Mouse (Mus musculus) MEL (cell line): Measurements from ENCODE around the gene Fnip2. TPM values are rescaled to one million over a fixed set of nuclear protein-coding genes. Genes with fewer than 3 reads are reported as not detected.

Experiments
- DNase-seq: peaks from one replicate; pipeline ENCODE4 v3.0.0; 2011; ENCODE audit warnings: low read depth, low spot score
- H3K27ac ChIP-seq: 2 replicates; pipeline ENCODE4 v1.5.1; 2012; ENCODE audit warnings: low read depth, mild to moderate bottlenecking, control low read depth, low read length, moderate library complexity; ENCODE audit not compliant: control insufficient read depth
- H3K27me3 ChIP-seq, 2 experiments: fragments of 150-350 bp in 1 of 2; sonication (generic) in 1 of 2; 2 replicates each; pipeline ENCODE4 v1.6.1; 2012; ENCODE audit warnings: low read length in 2 of 2, mild to moderate bottlenecking in 2 of 2, improper control_type of control experiment in 1 of 2, moderate library complexity in 1 of 2; ENCODE audit not compliant: insufficient read depth in 2 of 2, control insufficient read depth in 1 of 2
- H3K36me3 ChIP-seq, 2 experiments: 2 replicates each; pipeline ENCODE4 v1.6.1; 2012 to 2014; ENCODE audit warnings: low read length in 2 of 2, improper control_type of control experiment in 1 of 2, inconsistent platforms in 1 of 2, mild to moderate bottlenecking in 1 of 2; ENCODE audit not compliant: insufficient read depth in 2 of 2, control insufficient read depth in 1 of 2
- H3K4me1 ChIP-seq, 2 experiments: fragments of 150-350 bp in 1 of 2; sonication (generic) in 1 of 2; 2 replicates each; pipeline ENCODE4 v1.6.1; 2012; ENCODE audit warnings: low read length in 2 of 2, improper control_type of control experiment in 1 of 2, mild to moderate bottlenecking in 1 of 2; ENCODE audit not compliant: insufficient read depth in 2 of 2, control insufficient read depth in 1 of 2
- H3K4me3 ChIP-seq, 2 experiments: fragments of 150-350 bp in 1 of 2; sonication (generic) in 1 of 2; 2 replicates each; pipeline ENCODE4 v1.5.1; 2012; ENCODE audit warnings: low read depth in 2 of 2, low read length in 2 of 2, mild to moderate bottlenecking in 2 of 2, moderate library complexity in 2 of 2, control low read depth in 1 of 2, improper control_type of control experiment in 1 of 2; ENCODE audit not compliant: control insufficient read depth in 1 of 2, insufficient read depth in 1 of 2
- H3K79me2 ChIP-seq: 2 replicates; pipeline ENCODE4 v1.6.1; 2012; ENCODE audit warnings: mild to moderate bottlenecking, low read length, moderate library complexity; ENCODE audit not compliant: control insufficient read depth, poor library complexity, insufficient read depth
- H3K9ac ChIP-seq: 2 replicates; pipeline ENCODE4 v1.6.1; 2012; ENCODE audit warnings: low read depth, mild to moderate bottlenecking, control low read depth, low read length, moderate library complexity; ENCODE audit not compliant: control insufficient read depth, poor library complexity, severe bottlenecking
- H3K9me3 ChIP-seq: fragments of 150-350 bp; sonication (generic); replicated peaks from 2 replicates; pipeline ENCODE4 v1.6.1; 2012; ENCODE audit warnings: mild to moderate bottlenecking, low read length, improper control_type of control experiment, moderate library complexity; ENCODE audit not compliant: insufficient read depth
- CHD1 ChIP-seq: IDR thresholded peaks from 2 replicates; pipeline ENCODE4 v1.6.1; 2012; ENCODE audit warnings: low read depth, mild to moderate bottlenecking, inconsistent platforms, low read length, improper control_type of control experiment
- CHD2 ChIP-seq: IDR thresholded peaks from 2 replicates; pipeline ENCODE4 v1.6.1; 2011; ENCODE audit warnings: low read length, improper control_type of control experiment
- CTCF ChIP-seq, 3 experiments: IDR thresholded peaks in 2 of 3; conservative IDR thresholded peaks in 1 of 3; 2 replicates each; pipeline ENCODE4 v1.5.1; 2011 to 2012; ENCODE audit warnings: low read length in 3 of 3, low read depth in 2 of 3, mild to moderate bottlenecking in 2 of 3, improper control_type of control experiment in 1 of 3, inconsistent platforms in 1 of 3, mixed read lengths in 1 of 3, moderate library complexity in 1 of 3; ENCODE audit not compliant: control insufficient read depth in 1 of 3, insufficient read depth in 1 of 3, poor library complexity in 1 of 3, severe bottlenecking in 1 of 3
- ELF1 ChIP-seq: IDR thresholded peaks from 2 replicates; pipeline ENCODE4 v1.6.1; 2014; ENCODE audit warnings: low read depth, mild to moderate bottlenecking, inconsistent platforms, low read length, improper control_type of control experiment, moderate library complexity
- EP300 ChIP-seq, 2 experiments: IDR thresholded peaks; 2 replicates each; pipeline ENCODE4 v1.6.1; 2011; ENCODE audit warnings: improper control_type of control experiment in 2 of 2, low read length in 2 of 2, low read depth in 1 of 2, mild to moderate bottlenecking in 1 of 2
- JUND ChIP-seq: IDR thresholded peaks from 2 replicates; pipeline ENCODE4 v1.6.1; 2011; ENCODE audit warnings: low read depth, mild to moderate bottlenecking, improper control_type of control experiment, low read length
- MAFK ChIP-seq: IDR thresholded peaks from 2 replicates; pipeline ENCODE4 v1.6.1; 2011; ENCODE audit warnings: low read depth, mild to moderate bottlenecking, low read length, improper control_type of control experiment, borderline replicate concordance
- MAX ChIP-seq: IDR thresholded peaks from 2 replicates; pipeline ENCODE4 v1.6.1; 2011; ENCODE audit warnings: low read length, improper control_type of control experiment
- MEF2A ChIP-seq: IDR thresholded peaks from 2 replicates; pipeline ENCODE4 v1.6.1; 2014; ENCODE audit warnings: low read depth, mild to moderate bottlenecking, inconsistent platforms, low read length, improper control_type of control experiment; ENCODE audit not compliant: poor library complexity, insufficient replicate concordance, severe bottlenecking; ENCODE audit errors: extremely low read depth
- MYC ChIP-seq: IDR thresholded peaks from 2 replicates; pipeline ENCODE4 v1.6.1; 2011; ENCODE audit warnings: low read depth, mild to moderate bottlenecking, low read length, improper control_type of control experiment, moderate library complexity
- POLR2A ChIP-seq, 2 experiments: IDR thresholded peaks; 2 replicates each; pipeline ENCODE4 v1.6.1; 2011 to 2012; ENCODE audit warnings: low read length in 2 of 2, mild to moderate bottlenecking in 2 of 2, control low read depth in 1 of 2, improper control_type of control experiment in 1 of 2, low read depth in 1 of 2, moderate library complexity in 1 of 2; ENCODE audit not compliant: control insufficient read depth in 1 of 2, insufficient read depth in 1 of 2, poor library complexity in 1 of 2
- POLR2AphosphoS2 ChIP-seq: IDR thresholded peaks from 2 replicates; pipeline ENCODE4 v1.6.1; 2011; ENCODE audit warnings: low read length, improper control_type of control experiment
- RCOR1 ChIP-seq: IDR thresholded peaks from 2 replicates; pipeline ENCODE4 v1.6.1; 2012; ENCODE audit warnings: low read depth, mild to moderate bottlenecking, inconsistent platforms, low read length, improper control_type of control experiment
- SIN3A ChIP-seq: IDR thresholded peaks from 2 replicates; pipeline ENCODE4 v1.6.1; 2012; ENCODE audit warnings: low read length, improper control_type of control experiment, inconsistent platforms
- SMC3 ChIP-seq: IDR thresholded peaks from 2 replicates; pipeline ENCODE4 v1.6.1; 2011; ENCODE audit warnings: low read depth, low read length, improper control_type of control experiment
- TCF12 ChIP-seq: IDR thresholded peaks from 2 replicates; pipeline ENCODE4 v1.6.1; 2014; ENCODE audit warnings: low read depth, mild to moderate bottlenecking, inconsistent platforms, low read length, improper control_type of control experiment, moderate library complexity
- ZKSCAN1 ChIP-seq: IDR thresholded peaks from 2 replicates; pipeline ENCODE4 v1.6.1; 2012; ENCODE audit warnings: low read depth, mild to moderate bottlenecking, inconsistent platforms, low read length, improper control_type of control experiment, moderate library complexity
- ZMIZ1 ChIP-seq: IDR thresholded peaks from 2 replicates; pipeline ENCODE4 v1.6.1; 2012; ENCODE audit warnings: low read depth, mild to moderate bottlenecking, inconsistent platforms, low read length, improper control_type of control experiment, moderate library complexity
- ZNF384 ChIP-seq: IDR thresholded peaks from 2 replicates; pipeline ENCODE4 v1.6.1; 2012; ENCODE audit warnings: low read depth, mild to moderate bottlenecking, inconsistent platforms, low read length, improper control_type of control experiment
- polyA plus RNA-seq, 2 experiments: library from polyadenylated mRNA; stranded (reverse) in 1 of 2; unstranded in 1 of 2; fragments of >175 nt in 1 of 2; fragments of >200 nt in 1 of 2; gene quantifications; 2 replicates each; pipeline versions ENCODE4 v1.2.1 to v1.2.4; 2012; ENCODE audit warnings: low replicate concordance in 2 of 2, low read depth in 1 of 2; ENCODE audit not compliant: insufficient read length in 2 of 2, insufficient read depth in 1 of 2, missing spikeins in 1 of 2
- total RNA-seq: library from RNA; depleted of rRNA; stranded (reverse); fragments of 300-350 nt; gene quantifications from 2 replicates; pipeline ENCODE4 v1.2.3, GENCODE M21; 2012

Gene Fnip2
- total and polyA plus RNA-seq, 3 experiments, result 10.4 to 65.8 (median 11.0) TPM

DNA sequence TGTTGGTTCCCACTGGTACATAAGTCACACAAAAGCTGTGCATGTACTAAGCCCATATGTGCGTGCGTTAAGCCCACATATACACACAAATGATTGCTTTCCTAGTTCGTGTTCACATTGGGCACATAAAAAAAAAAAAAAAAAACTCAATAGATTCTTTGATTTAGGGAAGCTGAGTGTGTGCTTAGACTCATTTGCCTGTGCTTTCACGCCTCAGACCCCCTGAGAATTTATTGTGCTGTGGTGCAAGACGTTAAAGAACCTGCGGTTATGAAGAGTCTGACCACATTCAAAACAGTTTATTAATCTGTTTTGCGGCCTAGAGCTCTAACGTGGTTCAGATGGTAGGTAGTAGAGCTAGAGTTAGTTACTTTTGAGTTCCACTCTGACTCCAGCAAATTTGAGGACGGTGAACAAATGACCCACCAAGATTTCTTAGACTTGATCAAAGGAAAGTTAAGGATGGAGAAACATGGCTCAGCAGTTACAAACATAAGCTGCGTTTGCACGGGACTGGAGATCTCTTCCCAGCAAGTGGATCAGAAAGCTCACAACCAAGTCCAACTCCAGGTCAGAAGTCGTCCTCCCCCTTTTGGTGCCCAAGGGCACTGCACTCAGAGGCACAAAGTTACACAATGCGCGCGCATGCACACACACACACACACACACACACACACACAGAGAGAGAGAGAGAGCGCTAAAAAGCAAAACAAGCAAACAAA lies 1.2 kb upstream of the Fnip2 start:
- H3K79me2 ChIP-seq, result peaks cover 23% of the 10 kb centered on the region
- H3K9ac ChIP-seq, result peak overlapping the region; percentile 71
- TF ChIP-seq CTCF (IDR thresholded peaks at IDR 0.05 in 2 of 3, conservative IDR thresholded peaks at IDR 0.05 in 1 of 3; ENCODE audit: control insufficient read depth in 1 of 3, insufficient read depth in 1 of 3, low read depth in 2 of 3, low read length in 3 of 3, poor library complexity in 1 of 3, severe bottlenecking in 1 of 3) (peak; percentile 17 to 30 (median 26); a peak in 2 of 6 replicates), POLR2AphosphoS2 (no peak), CHD2 (no peak), ELF1 (no peak), MYC (no peak), ZKSCAN1 (no peak), ZMIZ1 (no peak), MAX (no peak), SMC3 (no peak), RCOR1 (no peak), EP300 (IDR thresholded peaks at IDR 0.05; ENCODE audit: low read depth in 1 of 2, low read length in 2 of 2) (no peak), MEF2A (no peak), JUND (no peak), SIN3A (peak; percentile 1; the same call in 1 of the 2 replicates), MAFK (no peak), ZNF384 (peak; percentile 53), TCF12 (no peak), CHD1 (no peak), POLR2A (IDR thresholded peaks at IDR 0.05; ENCODE audit: control insufficient read depth in 1 of 2, insufficient read depth in 1 of 2, low read depth in 1 of 2, low read length in 2 of 2, poor library complexity in 1 of 2) (no peak)
- peaks cover 0 to 16% of the 10 kb centered on the region in 2 experiments; a peak in 2 of 4 replicates for H3K36me3 ChIP-seq
- H3K9me3 ChIP-seq, result no peaks in the 10 kb centered on the region
- H3K4me1 ChIP-seq, result peaks cover 12 to 19% of the 10 kb centered on the region in 2 experiments; a peak in 3 of 4 replicates
- peak; percentile 46 for DNase-seq
- peak overlapping the region; percentile 23 to 35; a peak in 2 of 4 replicates for H3K4me3 ChIP-seq
- H3K27me3 ChIP-seq, result no peaks in the 10 kb centered on the region
- peak overlapping the region; percentile 70 for H3K27ac ChIP-seq
